Mouse (Mus musculus): ENCODE measurements at regions not wholly inside any gene's neighbourhood (a gene's known extent, or its start where the extent isn't known, plus 50 kb on each side); places are given as distances from the start of the nearest gene placed in this dataset.

- Histone ChIP-seq H3K36me3 (ENCODE audit: control insufficient read depth, insufficient read depth, low read length) (no peaks in the 10 kb centered on the region), H3K9ac (ENCODE audit: low read depth, low read length) (no peak overlapping the region), H3K9me3 (replicated peaks; ENCODE audit: control insufficient read depth, low read length, poor library complexity, severe bottlenecking) (no peaks in the 10 kb centered on the region), H3K4me2 (ENCODE audit: low read length) (no peak overlapping the region), H3K27ac (ENCODE audit: low read length) (no peak overlapping the region), H3K4me1 (ENCODE audit: control insufficient read depth, insufficient read depth, low read length) (no peaks in the 10 kb centered on the region), H3K4me3 (ENCODE audit: low read depth, low read length) (no peak overlapping the region), H3K27me3 (ENCODE audit: control insufficient read depth, insufficient read depth, low read depth, low read length) (no peaks in the 10 kb centered on the region)
- WGBS: 87% methylated on average over 11 of the region's 11 CpGs
- no peak for ATAC-seq
Observed at GRCm38 (mm10) chr10:26434586-26434985, 58.8 kb upstream of the L3mbtl3 start.

- Histone ChIP-seq H3K4me2 (ENCODE audit: low read length) (no peak overlapping the region), H3K27ac (ENCODE audit: low read length) (no peak overlapping the region), H3K27me3 (ENCODE audit: control insufficient read depth, insufficient read depth, low read depth, low read length) (no peaks in the 10 kb centered on the region), H3K4me1 (ENCODE audit: control insufficient read depth, insufficient read depth, low read length) (no peaks in the 10 kb centered on the region), H3K9me3 (replicated peaks; ENCODE audit: control insufficient read depth, low read length, poor library complexity, severe bottlenecking) (no peaks in the 10 kb centered on the region), H3K9ac (ENCODE audit: low read depth, low read length) (no peak overlapping the region), H3K36me3 (ENCODE audit: control insufficient read depth, insufficient read depth, low read length) (no peaks in the 10 kb centered on the region), H3K4me3 (ENCODE audit: low read depth, low read length) (no peak overlapping the region)
- ATAC-seq: no peak
- 100% methylated on average over 1 of the region's 1 CpGs for WGBS
Observed at GRCm38 (mm10) chr10:26440720-26441119, 64.9 kb upstream of the L3mbtl3 start.

GRCm38 (mm10) chr10:26484311-26484710, 108.5 kb upstream of the L3mbtl3 start:
- WGBS: 37% methylated on average over 4 of the region's 4 CpGs
- H3K9ac ChIP-seq (ENCODE audit: low read depth, low read length): no peak overlapping the region
- no peak overlapping the region for H3K4me3 ChIP-seq (ENCODE audit: low read depth, low read length)
- H3K27ac ChIP-seq (ENCODE audit: low read length): no peak overlapping the region
- no peaks in the 10 kb centered on the region for H3K9me3 ChIP-seq (replicated peaks; ENCODE audit: control insufficient read depth, low read length, poor library complexity, severe bottlenecking)
- ATAC-seq: no peak
- no peaks in the 10 kb centered on the region for H3K27me3 ChIP-seq (ENCODE audit: control insufficient read depth, insufficient read depth, low read depth, low read length)
- H3K4me1 ChIP-seq (ENCODE audit: control insufficient read depth, insufficient read depth, low read length): no peaks in the 10 kb centered on the region
- no peaks in the 10 kb centered on the region for H3K36me3 ChIP-seq (ENCODE audit: control insufficient read depth, insufficient read depth, low read length)
- no peak overlapping the region for H3K4me2 ChIP-seq (ENCODE audit: low read length)

DNA sequence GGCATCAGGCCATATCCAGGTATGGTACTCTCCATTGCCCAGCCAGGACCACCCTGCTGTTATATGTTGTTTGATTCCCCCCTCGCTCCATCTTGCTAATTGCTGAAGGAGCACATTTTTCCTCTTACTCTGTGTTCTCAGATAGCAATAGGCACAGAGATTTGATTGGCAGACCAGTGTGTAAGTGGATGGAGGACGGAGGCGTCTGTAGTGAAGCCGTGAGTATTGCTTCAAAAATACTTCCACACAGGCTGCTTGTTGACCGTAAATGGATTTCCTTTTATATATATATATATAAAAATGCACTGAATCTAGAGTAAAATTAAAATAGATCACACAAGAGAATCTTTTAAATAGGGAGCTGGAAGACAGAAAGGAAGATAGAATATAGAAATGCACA, 115.6 kb upstream of the L3mbtl3 start:
- no peak for ATAC-seq
- no peak overlapping the region for H3K4me3 ChIP-seq (ENCODE audit: low read depth, low read length)
- H3K36me3 ChIP-seq (ENCODE audit: control insufficient read depth, insufficient read depth, low read length): no peaks in the 10 kb centered on the region
- WGBS: 89% methylated on average over 5 of the region's 5 CpGs
- no peaks in the 10 kb centered on the region for H3K4me1 ChIP-seq (ENCODE audit: control insufficient read depth, insufficient read depth, low read length)
- no peaks in the 10 kb centered on the region for H3K9me3 ChIP-seq (replicated peaks; ENCODE audit: control insufficient read depth, low read length, poor library complexity, severe bottlenecking)
- H3K27ac ChIP-seq (ENCODE audit: low read length): no peak overlapping the region
- H3K27me3 ChIP-seq (ENCODE audit: control insufficient read depth, insufficient read depth, low read depth, low read length): no peaks in the 10 kb centered on the region
- H3K4me2 ChIP-seq (ENCODE audit: low read length): no peak overlapping the region
- H3K9ac ChIP-seq (ENCODE audit: low read depth, low read length): no peak overlapping the region

DNA sequence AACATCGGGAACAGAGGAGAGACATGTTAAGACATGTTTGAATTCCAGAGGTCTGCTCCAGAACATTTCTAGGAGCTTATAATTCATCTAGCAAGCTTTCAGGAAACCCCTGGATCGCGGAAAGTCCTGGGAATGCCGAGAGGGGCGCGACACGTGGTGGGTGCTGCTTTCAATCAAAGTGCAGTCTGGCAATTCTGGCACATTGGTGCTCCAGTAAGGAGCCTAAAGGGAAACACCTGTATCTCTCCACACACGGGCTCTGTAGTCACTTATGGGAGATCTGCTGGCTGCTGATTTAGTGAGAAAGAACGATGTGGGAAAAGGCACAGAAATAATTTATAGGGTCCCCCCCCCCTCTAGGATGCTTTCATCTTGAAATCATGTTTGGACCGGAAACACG, 116.4 kb upstream of the L3mbtl3 start:
- H3K9me3 ChIP-seq (replicated peaks; ENCODE audit: control insufficient read depth, low read length, poor library complexity, severe bottlenecking): no peaks in the 10 kb centered on the region
- no peaks in the 10 kb centered on the region for H3K36me3 ChIP-seq (ENCODE audit: control insufficient read depth, insufficient read depth, low read length)
- no peaks in the 10 kb centered on the region for H3K4me1 ChIP-seq (ENCODE audit: control insufficient read depth, insufficient read depth, low read length)
- H3K4me3 ChIP-seq (ENCODE audit: low read depth, low read length): no peak overlapping the region
- ATAC-seq: no peak
- no peak overlapping the region for H3K4me2 ChIP-seq (ENCODE audit: low read length)
- WGBS: 85% methylated on average over 11 of the region's 11 CpGs
- no peak overlapping the region for H3K9ac ChIP-seq (ENCODE audit: low read depth, low read length)
- H3K27ac ChIP-seq (ENCODE audit: low read length): no peak overlapping the region
- H3K27me3 ChIP-seq (ENCODE audit: control insufficient read depth, insufficient read depth, low read depth, low read length): no peaks in the 10 kb centered on the region

- Histone ChIP-seq H3K9ac (ENCODE audit: low read depth, low read length) (no peak overlapping the region), H3K4me1 (ENCODE audit: control insufficient read depth, insufficient read depth, low read length) (no peaks in the 10 kb centered on the region), H3K27me3 (ENCODE audit: control insufficient read depth, insufficient read depth, low read depth, low read length) (no peaks in the 10 kb centered on the region), H3K36me3 (ENCODE audit: control insufficient read depth, insufficient read depth, low read length) (no peaks in the 10 kb centered on the region), H3K9me3 (replicated peaks; ENCODE audit: control insufficient read depth, low read length, poor library complexity, severe bottlenecking) (no peaks in the 10 kb centered on the region), H3K4me3 (ENCODE audit: low read depth, low read length) (no peak overlapping the region), H3K4me2 (ENCODE audit: low read length) (no peak overlapping the region), H3K27ac (ENCODE audit: low read length) (no peak overlapping the region)
- ATAC-seq: no peak
- 85% methylated on average over 13 of the region's 13 CpGs for WGBS
Observed at GRCm38 (mm10) chr10:26492856-26493484, 117.2 kb upstream of the L3mbtl3 start.

- H3K36me3 ChIP-seq (ENCODE audit: control insufficient read depth, insufficient read depth, low read length): no peaks in the 10 kb centered on the region
- ATAC-seq: no peak
Observed at GRCm38 (mm10) chr10:26493801-26494200, 118.0 kb upstream of the L3mbtl3 start.

GRCm38 (mm10) chr10:26494380-26494781, 118.6 kb upstream of the L3mbtl3 start:
- H3K4me3 ChIP-seq (ENCODE audit: low read depth, low read length): no peak overlapping the region
- H3K36me3 ChIP-seq (ENCODE audit: control insufficient read depth, insufficient read depth, low read length): no peaks in the 10 kb centered on the region
- ATAC-seq: no peak
- no peak overlapping the region for H3K4me2 ChIP-seq (ENCODE audit: low read length)
- no peaks in the 10 kb centered on the region for H3K4me1 ChIP-seq (ENCODE audit: control insufficient read depth, insufficient read depth, low read length)
- no peaks in the 10 kb centered on the region for H3K9me3 ChIP-seq (replicated peaks; ENCODE audit: control insufficient read depth, low read length, poor library complexity, severe bottlenecking)
- H3K27ac ChIP-seq (ENCODE audit: low read length): no peak overlapping the region
- no peak overlapping the region for H3K9ac ChIP-seq (ENCODE audit: low read depth, low read length)
- 57% methylated on average over 9 of the region's 9 CpGs for WGBS
- no peaks in the 10 kb centered on the region for H3K27me3 ChIP-seq (ENCODE audit: control insufficient read depth, insufficient read depth, low read depth, low read length)

More at GRCm38 (mm10) chr10:26493801-26494200, 118.0 kb upstream of the L3mbtl3 start:
- 96% methylated on average over 2 of the region's 2 CpGs for WGBS
- Histone ChIP-seq H3K9ac (ENCODE audit: low read depth, low read length) (no peak overlapping the region), H3K4me2 (ENCODE audit: low read length) (no peak overlapping the region), H3K27me3 (ENCODE audit: control insufficient read depth, insufficient read depth, low read depth, low read length) (no peaks in the 10 kb centered on the region), H3K9me3 (replicated peaks; ENCODE audit: control insufficient read depth, low read length, poor library complexity, severe bottlenecking) (no peaks in the 10 kb centered on the region), H3K4me3 (ENCODE audit: low read depth, low read length) (no peak overlapping the region), H3K27ac (ENCODE audit: low read length) (no peak overlapping the region), H3K4me1 (ENCODE audit: control insufficient read depth, insufficient read depth, low read length) (no peaks in the 10 kb centered on the region)

DNA sequence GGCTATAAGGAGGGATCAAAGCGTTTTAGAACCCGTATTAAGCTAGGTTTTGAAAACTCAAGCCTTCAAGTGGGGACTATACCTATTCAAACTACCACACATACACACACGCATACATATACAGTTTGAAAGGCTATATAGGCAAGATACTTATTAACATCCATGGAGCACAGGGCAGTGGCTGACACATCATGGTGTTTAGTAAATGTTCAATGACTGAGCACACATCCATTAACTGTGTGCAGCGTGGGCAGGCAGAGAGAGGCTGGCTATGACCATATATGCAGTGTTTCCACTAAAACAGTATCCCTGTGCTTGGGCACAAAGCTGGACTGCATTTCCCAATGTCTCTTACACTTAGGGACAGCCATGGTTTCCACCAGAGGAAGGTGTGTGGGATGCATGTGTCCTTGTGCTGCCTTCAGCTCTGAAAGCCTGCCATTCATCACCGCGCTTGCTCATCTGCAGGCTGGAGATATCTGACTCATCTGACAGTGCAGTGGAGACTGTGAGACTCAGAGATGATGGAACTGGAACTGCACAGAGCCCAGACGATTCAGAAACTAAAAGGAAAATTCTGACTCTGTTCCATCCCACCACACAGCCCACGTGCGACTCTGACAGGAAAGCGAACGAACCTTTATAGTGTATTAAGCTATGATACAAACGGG, 124.6 kb upstream of the L3mbtl3 start:
- no peaks in the 10 kb centered on the region for H3K4me1 ChIP-seq (ENCODE audit: control insufficient read depth, insufficient read depth, low read length)
- no peak overlapping the region for H3K27ac ChIP-seq (ENCODE audit: low read length)
- H3K9me3 ChIP-seq (replicated peaks; ENCODE audit: control insufficient read depth, low read length, poor library complexity, severe bottlenecking): no peaks in the 10 kb centered on the region
- no peaks in the 10 kb centered on the region for H3K36me3 ChIP-seq (ENCODE audit: control insufficient read depth, insufficient read depth, low read length)
- no peak overlapping the region for H3K9ac ChIP-seq (ENCODE audit: low read depth, low read length)
- ATAC-seq: no peak
- no peaks in the 10 kb centered on the region for H3K27me3 ChIP-seq (ENCODE audit: control insufficient read depth, insufficient read depth, low read depth, low read length)
- WGBS: 77% methylated on average over 12 of the region's 12 CpGs
- H3K4me3 ChIP-seq (ENCODE audit: low read depth, low read length): no peak overlapping the region
- H3K4me2 ChIP-seq (ENCODE audit: low read length): no peak overlapping the region
